Mouse (Mus musculus) midbrain, embryonic 16.5 days (tissue): ENCODE data around the gene Ubd. TPM values are rescaled to one million over a fixed set of nuclear protein-coding genes. Genes with fewer than 3 reads are reported as not detected.

ENCODE experiments used
- ATAC-seq: fragments of 200-750 bp; cut with Nextera tagmentation; 2 replicates; pipeline ENCODE4 v1.8.0; 2017; ENCODE audit warnings: moderate TSS enrichment
- H3K27ac ChIP-seq: fragments of 300-500 bp; sonication (generic); 2 replicates; pipeline ENCODE4 v1.5.1; 2014; ENCODE audit warnings: mild to moderate bottlenecking, low read length, mixed read lengths
- H3K27me3 ChIP-seq: fragments of 300-500 bp; sonication (generic); 2 replicates; pipeline ENCODE4 v1.6.1; 2014; ENCODE audit warnings: low read depth, low read length, mixed read lengths; ENCODE audit not compliant: control insufficient read depth, insufficient read depth
- H3K36me3 ChIP-seq: fragments of 300-500 bp; sonication (generic); 2 replicates; pipeline ENCODE4 v1.6.1; 2014; ENCODE audit warnings: mild to moderate bottlenecking, low read length, moderate library complexity, mixed read lengths; ENCODE audit not compliant: control insufficient read depth, insufficient read depth
- H3K4me1 ChIP-seq: fragments of 300-500 bp; sonication (generic); 2 replicates; pipeline ENCODE4 v1.6.1; 2014; ENCODE audit warnings: mild to moderate bottlenecking, low read length, mixed read lengths; ENCODE audit not compliant: control insufficient read depth, insufficient read depth
- H3K4me2 ChIP-seq: fragments of 300-500 bp; sonication (generic); 2 replicates; pipeline ENCODE4 v1.6.1; 2014; ENCODE audit warnings: mild to moderate bottlenecking, low read length, mixed read lengths
- H3K4me3 ChIP-seq: fragments of 300-500 bp; sonication (generic); 2 replicates; pipeline ENCODE4 v1.5.1; 2014; ENCODE audit warnings: low read depth, mild to moderate bottlenecking, low read length, moderate library complexity, mixed read lengths
- H3K9ac ChIP-seq: fragments of 300-500 bp; sonication (generic); 2 replicates; pipeline ENCODE4 v1.6.1; 2014; ENCODE audit warnings: low read depth, low read length, mixed read lengths
- H3K9me3 ChIP-seq: fragments of 300-500 bp; sonication (generic); replicated peaks from 2 replicates; pipeline ENCODE4 v1.6.1; 2014; ENCODE audit warnings: mild to moderate bottlenecking, low read length, mixed read lengths; ENCODE audit not compliant: control insufficient read depth, poor library complexity, severe bottlenecking
- WGBS: fragments of 180-500 bp; shearing (Covaris S2); extraction: QIAGEN DNeasy Blood & Tissue Kit; methylation state at CpG from one replicate; pipeline ENCODE4 v1.1.7; 2014; 5-methylcytosine and 5-hydroxymethylcytosine counted together
- polyA plus RNA-seq: library from polyadenylated mRNA; unstranded; fragments of >200 nt; fragmentation: Nextera tagmentation; extraction: Ambion mirVana; gene quantifications from 2 replicates; pipeline ENCODE4 v1.2.1, GENCODE M21; 2015

Ubd gene
- not detected in 2 replicates for polyA plus RNA-seq

DNA sequence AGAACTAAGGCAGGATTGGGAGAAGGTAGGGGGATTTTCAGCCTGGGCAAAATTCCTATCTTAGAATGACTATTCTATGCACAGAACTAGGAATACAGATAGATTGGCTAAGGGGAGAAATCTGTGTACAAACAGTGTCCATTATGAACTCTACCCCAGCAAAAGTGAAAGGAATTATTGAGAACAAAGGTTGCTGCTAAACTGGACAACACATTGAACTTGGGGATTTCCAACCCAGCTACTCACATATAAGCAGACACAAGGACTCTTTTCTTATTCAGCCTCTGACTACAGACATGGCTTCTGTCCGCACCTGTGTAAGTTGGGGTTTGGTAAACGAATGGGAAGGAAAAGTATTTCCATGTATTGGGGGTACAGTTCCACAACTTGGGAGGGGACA lies at the start of gene Ubd:
TSS of gene Ubd (plus strand) at position 237 of the 400 bp plus-strand sequence.
- Histone ChIP-seq H3K27me3 (0 out of 2 replicates have a peak, but pooled peaks cover 3% of the 10 kb centered on the region), H3K4me1 (peaks cover 14% of the 10 kb centered on the region), H3K4me2 (no peak within 1 kb of the TSS), H3K36me3 (no peaks in the 10 kb centered on the region), H3K9ac (no peak within 1 kb of the TSS), H3K9me3 (no peaks in the 10 kb centered on the region), H3K27ac (no peak within 1 kb of the TSS), H3K4me3 (no peak within 1 kb of the TSS)
- ATAC-seq: no peak
- 88% methylated on average over 2 of the region's 2 CpGs for WGBS

DNA sequence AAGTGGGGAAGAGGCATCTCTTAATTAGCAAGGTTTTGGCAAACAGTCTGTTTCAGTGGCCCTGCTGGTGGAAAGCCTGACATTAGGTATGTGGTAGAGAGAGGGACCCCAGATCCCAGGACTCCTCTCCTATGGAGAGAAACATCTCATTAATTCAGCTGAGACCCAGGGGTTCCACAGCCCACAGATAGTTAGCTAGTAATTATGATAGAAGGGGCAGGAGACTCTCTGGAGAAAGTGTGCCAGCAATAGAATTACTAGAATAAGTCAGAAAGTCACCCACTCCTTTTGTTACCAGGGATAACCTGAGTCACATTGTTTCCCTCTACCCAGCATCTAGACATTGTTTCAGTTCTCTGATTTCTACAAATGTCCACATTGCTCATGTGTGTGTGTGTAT lies 32.3 kb upstream of the Ubd start, which contains the start of gene Olfr93:
TSS of gene Olfr93 (minus strand) at position 101 of the 400 bp plus-strand sequence.
- Histone ChIP-seq H3K36me3 (no peaks in the 10 kb centered on the region), H3K9me3 (no peaks in the 10 kb centered on the region), H3K9ac (no peak within 1 kb of the TSS), H3K4me1 (no peaks in the 10 kb centered on the region), H3K27ac (no peak within 1 kb of the TSS), H3K27me3 (no peaks in the 10 kb centered on the region), H3K4me3 (no peak within 1 kb of the TSS), H3K4me2 (no peak within 1 kb of the TSS)
- no peak for ATAC-seq

DNA sequence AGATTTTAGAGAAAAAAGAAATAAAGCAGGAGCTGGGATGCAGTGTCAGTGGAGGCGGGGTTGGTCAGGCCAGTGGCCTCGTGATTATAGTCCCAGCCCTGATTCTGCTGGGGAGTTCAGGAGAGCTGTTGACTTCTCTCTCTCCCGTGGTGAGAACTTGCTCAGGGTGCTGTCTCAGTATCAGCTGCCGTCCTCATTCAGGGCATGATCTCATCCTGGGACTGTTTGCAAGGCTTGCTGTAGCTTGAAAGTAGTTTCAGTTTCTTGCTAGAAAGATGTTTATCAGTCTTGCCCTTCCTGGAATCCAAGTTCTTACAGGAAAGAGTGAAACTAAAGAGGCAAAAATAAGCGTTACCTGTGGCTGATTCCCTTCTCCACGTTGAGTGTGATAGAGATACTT lies 8.2 kb upstream of the Ubd start:
- H3K36me3 ChIP-seq: no peaks in the 10 kb centered on the region
- 61% methylated on average over 6 of the region's 6 CpGs for WGBS
- ATAC-seq: no peak

DNA sequence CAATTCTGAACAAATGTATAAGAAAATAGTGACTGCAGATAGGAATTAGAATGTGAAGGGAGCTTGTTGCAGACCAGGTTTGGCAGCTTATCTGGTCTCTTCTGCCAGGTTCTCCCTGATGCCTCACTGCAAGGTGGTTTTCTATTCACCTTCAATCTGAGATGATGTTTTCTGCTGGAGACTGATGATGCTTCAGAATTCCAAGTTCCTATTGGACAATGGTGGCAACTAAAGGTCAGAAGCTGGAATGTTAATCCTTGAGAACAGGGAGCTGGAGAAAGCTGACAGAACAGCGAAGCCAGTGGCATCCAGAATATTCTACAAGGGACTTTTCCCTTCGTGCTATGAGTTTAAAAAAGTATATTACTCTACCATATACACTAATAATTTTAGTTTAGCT lies 3.0 kb upstream of the Ubd start:
- 32% methylated on average over 2 of the region's 2 CpGs for WGBS
- no peak overlapping the region for H3K27ac ChIP-seq
- no peaks in the 10 kb centered on the region for H3K4me1 ChIP-seq
- no peaks in the 10 kb centered on the region for H3K9me3 ChIP-seq
- H3K36me3 ChIP-seq: no peaks in the 10 kb centered on the region
- H3K4me2 ChIP-seq: no peak overlapping the region
- no peak overlapping the region for H3K4me3 ChIP-seq
- H3K9ac ChIP-seq: no peak overlapping the region
- no peaks in the 10 kb centered on the region for H3K27me3 ChIP-seq
- no peak for ATAC-seq

More for the DNA sequence above, 8.2 kb upstream of the Ubd start:
- Histone ChIP-seq H3K27ac (no peak overlapping the region), H3K9ac (no peak overlapping the region), H3K27me3 (no peaks in the 10 kb centered on the region), H3K4me1 (no peaks in the 10 kb centered on the region), H3K4me2 (no peak overlapping the region), H3K4me3 (no peak overlapping the region), H3K9me3 (no peaks in the 10 kb centered on the region)

DNA sequence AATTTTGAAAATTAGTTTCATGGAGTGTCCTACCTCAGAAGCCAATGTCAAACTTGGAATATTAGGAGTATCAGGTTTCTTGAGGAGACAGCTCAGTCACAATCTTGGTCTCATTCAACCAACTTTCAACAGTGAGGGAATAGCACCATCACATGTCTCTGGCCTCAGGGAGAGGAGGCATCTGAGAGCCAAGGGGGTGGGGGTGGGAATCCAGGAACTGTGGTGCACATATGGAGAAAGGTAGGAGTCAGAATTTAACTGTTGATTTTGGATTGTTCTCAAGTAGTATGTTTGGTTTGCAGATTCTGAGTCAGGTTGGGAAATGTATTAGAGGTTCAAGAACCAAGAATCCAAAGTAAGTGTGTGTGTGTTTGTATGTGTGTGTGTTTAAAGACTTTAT lies 660 bp upstream of the Ubd start:
- Histone ChIP-seq H3K4me1 (peaks cover 12% of the 10 kb centered on the region), H3K9me3 (no peaks in the 10 kb centered on the region), H3K9ac (no peak overlapping the region), H3K27me3 (no peaks in the 10 kb centered on the region), H3K27ac (no peak overlapping the region), H3K4me3 (no peak overlapping the region), H3K36me3 (no peaks in the 10 kb centered on the region), H3K4me2 (no peak overlapping the region)
- no peak for ATAC-seq

DNA sequence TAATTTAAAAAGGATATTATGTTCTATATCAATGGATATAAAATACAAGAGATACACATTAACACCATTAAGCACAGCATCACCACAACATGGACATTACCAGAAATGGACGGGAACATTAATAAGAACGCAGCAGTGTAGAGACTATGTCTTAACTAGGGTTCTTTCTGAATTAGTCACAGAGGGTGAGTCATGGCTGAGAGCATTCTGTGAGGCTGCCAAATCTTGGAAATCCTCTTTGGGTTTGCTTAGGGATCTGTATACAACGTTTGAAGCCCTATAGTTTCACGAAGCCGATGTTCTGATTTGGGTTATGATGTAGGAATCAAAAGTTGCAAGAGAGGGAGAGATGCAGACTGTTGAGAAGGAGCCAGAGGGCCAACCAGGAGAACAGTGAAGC lies 1.1 kb downstream of the Ubd start:
- WGBS: 91% methylated on average over 5 of the region's 5 CpGs
- H3K9me3 ChIP-seq: no peaks in the 10 kb centered on the region
- no peak for ATAC-seq

DNA sequence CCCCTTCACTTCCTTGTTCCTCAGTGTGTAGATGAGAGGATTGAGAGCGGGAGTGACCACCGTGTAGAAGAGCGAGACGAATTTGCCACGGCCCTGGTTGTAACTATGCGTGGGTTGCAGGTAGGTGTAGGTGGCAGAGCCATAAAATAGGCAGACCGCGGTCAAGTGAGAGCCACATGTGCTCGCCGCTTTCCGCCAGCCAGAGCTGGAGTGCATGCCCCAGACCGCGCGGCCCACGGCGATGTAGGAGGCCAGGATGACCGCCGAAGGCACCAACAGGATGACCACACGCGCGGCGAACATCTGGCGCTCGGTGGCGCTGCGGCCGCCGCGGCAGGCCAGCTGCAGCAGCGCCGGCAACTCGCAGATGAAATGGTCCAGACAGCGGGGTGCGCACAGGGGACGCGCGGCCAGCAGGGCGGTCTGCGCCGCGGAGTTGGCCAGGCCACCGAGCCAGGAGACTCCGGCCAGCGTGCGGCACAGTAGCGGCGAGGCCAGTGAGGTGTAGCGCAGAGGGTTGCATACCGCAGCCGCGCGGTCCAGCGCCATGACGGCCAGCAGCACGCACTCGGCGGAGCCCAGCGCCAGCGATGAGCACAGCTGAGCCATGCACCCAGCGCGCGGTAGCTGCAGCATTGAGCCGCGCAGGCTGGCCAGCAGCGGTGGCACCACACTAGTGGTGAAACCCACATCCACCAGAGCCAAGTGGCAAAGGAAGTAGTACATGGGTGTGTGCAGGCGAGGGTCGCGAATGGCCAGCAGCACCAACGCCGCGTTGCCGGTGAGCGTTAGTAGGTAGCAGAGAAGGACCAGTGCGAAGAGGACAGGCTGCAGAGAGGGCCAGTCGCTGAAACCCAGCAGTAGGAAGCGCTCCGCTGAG lies 3.4 kb downstream of the Ubd start:
- no peaks in the 10 kb centered on the region for H3K9me3 ChIP-seq
- H3K36me3 ChIP-seq: no peaks in the 10 kb centered on the region
- peak overlapping the region; percentile 65 for H3K4me2 ChIP-seq
- H3K27ac ChIP-seq: peak overlapping the region; percentile 84
- peak overlapping the region; percentile 72 for H3K4me3 ChIP-seq
- peak overlapping the region; percentile 85 for H3K9ac ChIP-seq
- under 1% methylated on average over 77 of the region's 77 CpGs for WGBS
- peaks cover 3% of the 10 kb centered on the region; the same call in 1 of the 2 replicates for H3K27me3 ChIP-seq
- H3K4me1 ChIP-seq: peaks cover 14% of the 10 kb centered on the region
- peak; percentile 94 for ATAC-seq

More for the DNA sequence above, 1.1 kb downstream of the Ubd start:
- Histone ChIP-seq H3K4me2 (no peak overlapping the region), H3K27me3 (peaks cover 3% of the 10 kb centered on the region; the same call in 1 of the 2 replicates), H3K4me3 (no peak overlapping the region), H3K36me3 (no peaks in the 10 kb centered on the region), H3K4me1 (peaks cover 14% of the 10 kb centered on the region), H3K27ac (no peak overlapping the region), H3K9ac (no peak overlapping the region)

DNA sequence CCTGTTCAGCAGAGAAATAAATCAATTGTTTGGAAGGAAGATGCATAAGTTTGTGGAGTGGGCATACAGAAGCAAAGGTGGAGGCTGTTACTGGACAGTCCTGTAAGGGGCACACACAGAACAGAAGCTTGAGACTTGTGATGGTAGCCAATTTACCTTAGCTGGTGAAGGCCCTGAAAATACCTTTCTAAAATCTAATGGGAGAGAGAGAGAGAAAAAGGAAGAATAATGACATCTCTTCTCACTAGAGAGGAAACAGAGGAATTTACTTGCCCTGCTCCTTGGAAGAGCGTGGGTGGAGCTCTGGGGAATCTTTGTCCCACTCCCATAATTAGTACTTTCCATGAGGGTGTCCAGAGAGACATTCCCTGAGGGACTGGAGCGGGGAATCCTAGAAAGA lies 7.2 kb downstream of the Ubd start, which contains the start of gene Olfr94:
TSS of gene Olfr94 (minus strand) at position 101 of the 400 bp plus-strand sequence.
- 81% methylated on average over 2 of the region's 2 CpGs for WGBS
- Histone ChIP-seq H3K9me3 (no peaks in the 10 kb centered on the region), H3K27ac (no peak within 1 kb of the TSS), H3K27me3 (peaks cover 3% of the 10 kb centered on the region; the same call in 1 of the 2 replicates), H3K4me3 (no peak within 1 kb of the TSS), H3K4me1 (peaks cover 14% of the 10 kb centered on the region), H3K36me3 (no peaks in the 10 kb centered on the region), H3K9ac (no peak within 1 kb of the TSS), H3K4me2 (no peak within 1 kb of the TSS)
- ATAC-seq: no peak

DNA sequence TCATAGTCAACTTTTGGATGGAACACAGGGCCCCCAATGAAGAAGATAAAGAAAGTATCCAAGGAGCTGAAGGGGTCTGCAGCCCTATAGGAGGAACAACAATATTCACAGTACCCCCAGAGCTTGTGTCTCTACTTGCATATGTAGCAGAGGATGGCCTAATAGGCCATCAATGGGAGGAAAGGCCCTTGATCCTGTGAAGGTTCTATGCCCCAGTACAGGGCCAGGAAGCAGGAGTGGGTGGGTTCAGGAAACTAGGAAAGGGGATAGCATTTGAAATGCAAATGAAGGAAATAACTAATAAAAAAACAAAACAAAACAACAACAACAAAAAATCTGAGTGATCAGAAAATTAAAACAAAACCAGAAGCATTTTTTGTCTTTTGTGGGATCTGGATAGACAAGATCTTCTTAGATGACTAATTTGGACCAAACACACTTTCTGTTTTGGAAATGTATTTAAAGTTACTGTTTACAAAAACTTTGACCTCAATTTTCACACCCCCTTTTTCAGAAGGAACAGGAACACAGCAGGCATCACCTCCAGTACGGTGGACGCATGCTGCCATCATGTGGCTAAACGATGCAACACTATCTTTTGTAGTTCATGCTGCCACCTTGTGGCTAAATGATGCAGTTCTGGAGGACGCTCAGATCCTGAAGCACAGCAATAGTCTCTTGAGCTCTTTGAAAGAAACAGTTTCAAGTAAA lies 9.7 kb downstream of the Ubd start:
- no peak overlapping the region for H3K4me2 ChIP-seq
- H3K27ac ChIP-seq: no peak overlapping the region
- H3K4me3 ChIP-seq: no peak overlapping the region
- WGBS: under 1% methylated on average over 4 of the region's 4 CpGs
- no peaks in the 10 kb centered on the region for H3K36me3 ChIP-seq
- no peaks in the 10 kb centered on the region for H3K4me1 ChIP-seq
- no peak overlapping the region for H3K9ac ChIP-seq
- peak; percentile 88 for ATAC-seq
- H3K9me3 ChIP-seq: no peaks in the 10 kb centered on the region
- peaks cover under 1% of the 10 kb centered on the region; the same call in 1 of the 2 replicates for H3K27me3 ChIP-seq
